27 mouse cellular contexts compared by ENCODE assay signal in the genomic region with DNA sequence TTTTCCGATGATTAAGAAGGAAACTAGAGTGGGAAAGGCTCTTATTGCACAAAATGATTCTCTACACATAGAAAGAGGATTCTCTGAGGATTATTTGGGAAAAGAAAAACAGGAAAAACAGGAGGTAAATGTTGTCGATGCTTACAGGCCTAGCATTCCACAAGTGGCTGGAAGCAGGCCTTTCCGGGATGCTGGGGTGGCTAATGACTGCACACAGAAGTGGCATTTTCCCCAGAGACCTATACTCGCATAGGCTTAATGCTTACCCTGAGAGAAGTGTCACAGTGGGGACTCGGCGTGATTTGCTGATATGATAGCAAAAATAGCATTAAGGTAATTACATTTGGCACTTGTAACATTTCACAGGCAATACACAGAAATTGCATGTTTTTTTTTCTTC. TPM values are rescaled to one million over a fixed set of nuclear protein-coding genes. Genes with fewer than 3 reads are reported as not detected.
DNase-seq lines count a peak whose midpoint lies in the region; ATAC-seq and TF ChIP-seq lines count a peak whose summit lies in the region.
"Had no signal": no experiment of that assay in that cellular context is flagged by ENCODE, and none has a peak within 500 bp of the region (broad histone marks: within the 10 kb centered on the region; RNA-seq: fewer than 3 reads in every experiment).

No protein-coding gene starts in this region.

- no peak overlapping the region for H3K9ac ChIP-seq in forebrain, embryonic 14.5 days (ENCODE audit: low read length)
- no peak overlapping the region for H3K9ac ChIP-seq in forebrain, embryonic 11.5 days (ENCODE audit: low read length)
- H3K9ac ChIP-seq: embryonic facial prominence, embryonic 13.5 days; embryonic facial prominence, embryonic 15.5 days; forebrain, embryonic 13.5 days had no signal

- DNase-seq in forebrain, embryonic 14.5 days (ENCODE audit: low spot score), result peak; percentile 31
- DNase-seq in forebrain, embryonic 11.5 days (ENCODE audit: low spot score), result no peak
- peak; percentile 59 for DNase-seq in heart, embryonic 10.5 days (ENCODE audit: low spot score)
- no peak for DNase-seq in heart, adult 9 months (ENCODE audit: low spot score in 2 of 2)
- peak; percentile 42 for DNase-seq in brain, embryonic 14.5 days (ENCODE audit: low read depth)
- DNase-seq: adrenal gland, adult 8-10 months; adrenal gland, postnatal 14 days; adrenal gland, postnatal 36 days; B cell, adult 2 months; cerebellum, adult 11 months; cerebellum, adult 18-20 months; cerebellum, adult 8-10 months; cerebellum, adult 9-11 months; cerebellum, postnatal 14 days; cerebellum, postnatal 36 days; embryo, embryonic 11 days had no signal

- H3K4me2 ChIP-seq in forebrain, embryonic 14.5 days (ENCODE audit: low read length), result no peak overlapping the region
- no peak overlapping the region for H3K4me2 ChIP-seq in forebrain, embryonic 11.5 days (ENCODE audit: low read depth, low read length, severe bottlenecking)
- H3K4me2 ChIP-seq: embryonic facial prominence, embryonic 13.5 days; embryonic facial prominence, embryonic 15.5 days; forebrain, embryonic 13.5 days had no signal

- no peak for TF ChIP-seq CTCF in brain, embryonic 14.5 days (IDR thresholded peaks at IDR 0.05; ENCODE audit: borderline replicate concordance, extremely low read depth, insufficient read depth, insufficient read length)

- H3K27ac ChIP-seq in forebrain, embryonic 14.5 days (ENCODE audit: low read depth, low read length), result no peak overlapping the region
- H3K27ac ChIP-seq in forebrain, embryonic 11.5 days (ENCODE audit: low read depth, low read length), result no peak overlapping the region
- H3K27ac ChIP-seq in heart, embryonic 10.5 days, result no peak overlapping the region
- H3K27ac ChIP-seq: embryonic facial prominence, embryonic 13.5 days; embryonic facial prominence, embryonic 15.5 days; forebrain, embryonic 13.5 days had no signal

- ATAC-seq in forebrain, embryonic 14.5 days, result no peak
- ATAC-seq in forebrain, embryonic 11.5 days (replicated peaks; ENCODE audit: low FRiP score), result no peak
- ATAC-seq: activated CD4-positive, CD25-positive, alpha-beta regulatory T cell, adult 4 months; CD4-positive, CD25-positive, alpha-beta regulatory T cell, adult 4 months; forebrain, embryonic 13.5 days; forebrain, embryonic 16.5 days; Patski had no signal

- TF ChIP-seq POLR2A in brain, embryonic 14.5 days (IDR thresholded peaks at IDR 0.05; ENCODE audit: borderline replicate concordance, extremely low read depth, insufficient read depth, insufficient read length, poor library complexity, severe bottlenecking), result no peak

- peaks cover 4% of the 10 kb centered on the region; the same call in 1 of the 2 replicates for H3K4me1 ChIP-seq in forebrain, embryonic 14.5 days (ENCODE audit: control insufficient read depth, insufficient read depth, low read length)
- no peaks in the 10 kb centered on the region for H3K4me1 ChIP-seq in forebrain, embryonic 11.5 days (replicated peaks; ENCODE audit: control insufficient read depth, insufficient read depth, low read length)
- peaks cover 21% of the 10 kb centered on the region for H3K4me1 ChIP-seq in heart, embryonic 10.5 days
- H3K4me1 ChIP-seq: embryonic facial prominence, embryonic 13.5 days; embryonic facial prominence, embryonic 15.5 days had no signal

- H3K9me3 ChIP-seq in forebrain, embryonic 14.5 days (replicated peaks; ENCODE audit: control insufficient read depth, low read length), result no peaks in the 10 kb centered on the region
- no peaks in the 10 kb centered on the region for H3K9me3 ChIP-seq in forebrain, embryonic 11.5 days (ENCODE audit: control insufficient read depth, low read length)
- no peaks in the 10 kb centered on the region for H3K9me3 ChIP-seq in heart, embryonic 10.5 days
- H3K9me3 ChIP-seq: embryonic facial prominence, embryonic 13.5 days; embryonic facial prominence, embryonic 15.5 days; forebrain, embryonic 10.5 days; forebrain, embryonic 13.5 days; G1E had no signal

- WGBS in forebrain, embryonic 14.5 days, result 33% methylated on average over 6 of the region's 6 CpGs
- 47% methylated on average over 6 of the region's 6 CpGs for WGBS in forebrain, embryonic 11.5 days
- WGBS in heart, embryonic 10.5 days, result 65% methylated on average over 6 of the region's 6 CpGs

- no peaks in the 10 kb centered on the region for H3K27me3 ChIP-seq in forebrain, embryonic 14.5 days (replicated peaks; ENCODE audit: control insufficient read depth, insufficient read depth, low read length)
- H3K27me3 ChIP-seq in forebrain, embryonic 11.5 days (ENCODE audit: control insufficient read depth, insufficient read depth, low read length), result no peaks in the 10 kb centered on the region
- no peaks in the 10 kb centered on the region for H3K27me3 ChIP-seq in heart, embryonic 10.5 days (ENCODE audit: insufficient read depth, poor library complexity, severe bottlenecking)
- H3K27me3 ChIP-seq: CH12.LX; embryonic facial prominence, embryonic 13.5 days; embryonic facial prominence, embryonic 15.5 days; forebrain, embryonic 13.5 days had no signal

- no peaks in the 10 kb centered on the region for H3K36me3 ChIP-seq in forebrain, embryonic 14.5 days (ENCODE audit: control insufficient read depth, insufficient read depth, low read length)
- no peaks in the 10 kb centered on the region for H3K36me3 ChIP-seq in forebrain, embryonic 11.5 days (ENCODE audit: control insufficient read depth, insufficient read depth, low read length)
- H3K36me3 ChIP-seq in heart, embryonic 10.5 days, result no peaks in the 10 kb centered on the region
- H3K36me3 ChIP-seq: embryonic facial prominence, embryonic 13.5 days; embryonic facial prominence, embryonic 15.5 days; forebrain, embryonic 10.5 days; G1E had no signal

- no peak overlapping the region for H3K4me3 ChIP-seq in forebrain, embryonic 14.5 days (ENCODE audit: low read depth, low read length)
- H3K4me3 ChIP-seq in forebrain, embryonic 11.5 days (ENCODE audit: low read depth, low read length), result no peak overlapping the region
- H3K4me3 ChIP-seq in heart, embryonic 10.5 days, result no peak overlapping the region
- H3K4me3 ChIP-seq: embryonic facial prominence, embryonic 13.5 days; embryonic facial prominence, embryonic 15.5 days; erythroblast, embryonic 14.5 days; forebrain, embryonic 10.5 days; forebrain, embryonic 13.5 days had no signal

RNA-seq across cellular contexts. Expression of gene Rcn1, which starts 50.2 kb away (rescaled TPM):
- polyA plus RNA-seq in forebrain, embryonic 14.5 days (2014; fragmentation: Nextera tagmentation; extraction: Ambion mirVana), result 33.9 and 39.6 TPM in 2 replicates
- polyA plus RNA-seq in forebrain, embryonic 11.5 days (2014; fragmentation: Nextera tagmentation; extraction: Ambion mirVana), result 116 and 120 TPM in 2 replicates
- 154 and 166 TPM in 2 replicates for polyA plus RNA-seq in heart, embryonic 10.5 days (2016; fragmentation: Nextera tagmentation; extraction: Ambion mirVana)
- polyA plus RNA-seq in brain, embryonic 14.5 days (2012; rRNA removed), result 30.2 and 42.5 TPM in 2 replicates

Comparison
In these comparisons a context has a peak if more than half of its experiments do, and no peak if none do; other contexts are left out.
1. DNase-seq: peak in forebrain, embryonic 14.5 days (single experiment), heart, embryonic 10.5 days (single experiment) and brain, embryonic 14.5 days (single experiment); none in forebrain, embryonic 11.5 days (single experiment) and heart, adult 9 months (0 of 2).